Mouse (Mus musculus): ENCODE measurements around the gene Ndufaf3. TPM values are rescaled to one million over a fixed set of nuclear protein-coding genes. Genes with fewer than 3 reads are reported as not detected.

Ndufaf3 gene
- polyA plus RNA-seq, 3 experiments from 2014 or later: 63.9 to 75.7 (median 73.9) TPM

DNA sequence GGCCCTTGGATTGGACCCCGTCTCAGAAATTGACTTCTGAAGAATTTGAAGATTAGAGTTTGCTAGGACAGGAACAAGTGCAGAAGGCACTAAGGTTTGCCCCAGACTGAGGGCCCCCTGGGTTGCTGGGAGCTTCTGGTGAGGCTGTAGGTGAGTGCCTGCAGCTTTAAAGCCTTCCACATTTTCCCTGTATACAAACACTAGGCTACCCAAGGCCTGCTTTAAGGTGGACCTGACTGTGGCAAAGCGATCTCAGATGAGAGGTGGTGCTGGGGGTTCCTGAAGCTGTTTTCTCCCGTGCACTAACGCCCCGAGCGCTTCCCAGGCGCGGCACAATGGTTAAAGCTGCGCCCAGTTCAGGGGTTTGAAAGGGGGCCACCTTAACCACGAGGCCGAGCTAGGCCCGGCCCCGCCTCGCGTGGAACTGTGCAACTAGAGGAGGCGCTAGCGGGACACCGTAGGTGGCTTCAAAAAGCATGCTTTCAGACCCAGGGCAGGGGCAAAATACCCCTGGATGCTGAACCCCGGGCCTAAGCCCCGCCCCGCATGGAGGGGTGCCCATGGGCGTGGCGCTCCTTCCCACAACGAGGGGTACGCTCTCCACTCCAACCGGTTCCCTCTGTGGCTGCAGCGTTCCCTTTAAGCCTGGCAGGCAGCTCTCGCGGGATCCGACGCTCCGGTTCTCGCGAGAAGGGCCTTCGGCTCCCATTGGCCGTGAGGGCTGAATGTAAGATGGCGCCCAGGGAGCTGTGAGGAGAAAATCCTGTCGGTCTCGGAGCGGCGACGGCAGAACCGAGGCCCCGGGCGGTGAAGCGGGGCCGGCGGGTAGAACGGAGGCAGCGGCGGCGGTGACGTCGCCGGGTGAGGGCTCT, 50.6 kb downstream of the Ndufaf3 start, which contains the start of gene Qrich1:
TSS of gene Qrich1 (plus strand) at position 427 of the 872 bp plus-strand sequence.
- ATAC-seq: peak; percentile 92

Other genes starting within 250 kb of the Ndufaf3 start
- 100 to 1,000 TPM; 489 to 506 (median 494) TPM for gene Gpx1, start 228.5 kb downstream of the Ndufaf3 start, polyA plus RNA-seq (2017; shearing (Covaris generic))
- 100 to 1,000 TPM in 2 of 3 experiments, 10 to 100 TPM in 1; 91.3 to 131 (median 111) TPM for gene Usp4, start 219.6 kb downstream of the Ndufaf3 start, polyA plus RNA-seq (2017; shearing (Covaris generic))
- gene 1700102P08Rik, start 174.6 kb downstream of the Ndufaf3 start, polyA plus RNA-seq (2017; shearing (Covaris generic)): 1 to 10 TPM in 2 of 3 experiments, under 1 TPM in 1; 0.78 to 2.2 (median 1.0) TPM
- gene Ccdc36, start 138.9 kb downstream of the Ndufaf3 start, polyA plus RNA-seq (2017; shearing (Covaris generic)): not detected
- gene BC048562, start 131.0 kb downstream of the Ndufaf3 start, polyA plus RNA-seq (2017; shearing (Covaris generic)): not detected
- gene Ccdc71, start 106.9 kb downstream of the Ndufaf3 start, polyA plus RNA-seq (2017; shearing (Covaris generic)): 10 to 100 TPM; 22.9 to 28.1 (median 27.5) TPM
- gene Klhdc8b, start 105.9 kb downstream of the Ndufaf3 start, polyA plus RNA-seq (2017; shearing (Covaris generic)): 1 to 10 TPM in 2 of 3 experiments, under 1 TPM in 1; 0.94 to 1.9 (median 1.6) TPM
- under 1 TPM in 2 of 3 experiments, not detected in 1; 0.06 to 0.08 TPM for gene Lamb2, start 87.7 kb downstream of the Ndufaf3 start, polyA plus RNA-seq (2017; shearing (Covaris generic))
- 10 to 100 TPM; 15.7 to 18.4 (median 18.4) TPM for gene Usp19, start 76.8 kb downstream of the Ndufaf3 start, polyA plus RNA-seq (2017; shearing (Covaris generic))
- gene Qars, start 59.7 kb downstream of the Ndufaf3 start, polyA plus RNA-seq (2017; shearing (Covaris generic)): 100 to 1,000 TPM; 123 to 167 (median 155) TPM
- 10 to 100 TPM; 68.0 to 91.8 (median 70.4) TPM for gene Qrich1, start 50.6 kb downstream of the Ndufaf3 start, polyA plus RNA-seq (2017; shearing (Covaris generic))
- 100 to 1,000 TPM; 132 to 143 (median 137) TPM for gene Impdh2, start 7.1 kb downstream of the Ndufaf3 start, polyA plus RNA-seq (2017; shearing (Covaris generic))
- 10 to 100 TPM; 47.6 to 79.7 (median 68.7) TPM for gene Dalrd3, start 2.5 kb upstream of the Ndufaf3 start, polyA plus RNA-seq (2017; shearing (Covaris generic))
- 10 to 100 TPM; 25.4 to 32.5 (median 28.0) TPM for gene Wdr6, start 11.3 kb upstream of the Ndufaf3 start, polyA plus RNA-seq (2017; shearing (Covaris generic))
- 10 to 100 TPM in 1 of 3 experiments, 1 to 10 TPM in 2; 5.6 to 10.9 (median 7.5) TPM for gene P4htm, start 30.2 kb upstream of the Ndufaf3 start, polyA plus RNA-seq (2017; shearing (Covaris generic))
- 10 to 100 TPM; 55.7 to 65.6 (median 62.7) TPM for gene Arih2, start 82.0 kb upstream of the Ndufaf3 start, polyA plus RNA-seq (2017; shearing (Covaris generic))
- 10 to 100 TPM; 41.0 to 53.4 (median 48.2) TPM for gene Slc25a20, start 94.7 kb upstream of the Ndufaf3 start, polyA plus RNA-seq (2017; shearing (Covaris generic))
- gene Prkar2a, start 121.9 kb upstream of the Ndufaf3 start, polyA plus RNA-seq (2017; shearing (Covaris generic)): 10 to 100 TPM in 1 of 3 experiments, 1 to 10 TPM in 2; 7.7 to 11.9 (median 9.2) TPM
- gene Ip6k2, start 216.4 kb upstream of the Ndufaf3 start, polyA plus RNA-seq (2017; shearing (Covaris generic)): 10 to 100 TPM; 10.9 to 24.0 (median 19.8) TPM
- 1 to 10 TPM; 6.0 to 7.1 (median 6.8) TPM for gene Nckipsd, start 240.9 kb upstream of the Ndufaf3 start, polyA plus RNA-seq (2017; shearing (Covaris generic))

Measured in inflammation-experienced regulatory T-cells, adult 6 months (primary cell).